Mouse (Mus musculus): ENCODE data around the gene Tnr. TPM values are rescaled to one million over a fixed set of nuclear protein-coding genes. Genes with fewer than 3 reads are reported as not detected.
A peak's percentile ranks its signal among the peaks of the same experiment; 100 is the strongest.

Tnr gene
- polyA plus RNA-seq, 1 experiment from 2014 or later = 0.47 TPM

- no peak overlapping the region for H3K9ac ChIP-seq (ENCODE audit: low read depth, low read length)
- ATAC-seq = no peak
- WGBS = 74% methylated on average over 12 of the region's 12 CpGs
- no peak for TF ChIP-seq CTCF (IDR thresholded peaks at IDR 0.05; ENCODE audit: low read depth)
- H3K36me3 ChIP-seq (ENCODE audit: control insufficient read depth, insufficient read depth) = no peaks in the 10 kb centered on the region
- no peak overlapping the region for H3K27ac ChIP-seq (ENCODE audit: low read depth, low read length)
- H3K4me1 ChIP-seq (replicated peaks; ENCODE audit: control insufficient read depth, insufficient read depth, low read length) = no peaks in the 10 kb centered on the region
- H3K9me3 ChIP-seq (ENCODE audit: control insufficient read depth) = no peaks in the 10 kb centered on the region
- H3K27me3 ChIP-seq (replicated peaks; ENCODE audit: control insufficient read depth, insufficient read depth, low read length) = no peaks in the 10 kb centered on the region
- no peak overlapping the region for H3K4me2 ChIP-seq (replicated peaks; ENCODE audit: low read depth)
- H3K4me3 ChIP-seq (ENCODE audit: low read depth, low read length) = no peak overlapping the region
Observed at GRCm38 (mm10) chr1:159773671-159774070, 250.1 kb downstream of the Tnr start.

DNA sequence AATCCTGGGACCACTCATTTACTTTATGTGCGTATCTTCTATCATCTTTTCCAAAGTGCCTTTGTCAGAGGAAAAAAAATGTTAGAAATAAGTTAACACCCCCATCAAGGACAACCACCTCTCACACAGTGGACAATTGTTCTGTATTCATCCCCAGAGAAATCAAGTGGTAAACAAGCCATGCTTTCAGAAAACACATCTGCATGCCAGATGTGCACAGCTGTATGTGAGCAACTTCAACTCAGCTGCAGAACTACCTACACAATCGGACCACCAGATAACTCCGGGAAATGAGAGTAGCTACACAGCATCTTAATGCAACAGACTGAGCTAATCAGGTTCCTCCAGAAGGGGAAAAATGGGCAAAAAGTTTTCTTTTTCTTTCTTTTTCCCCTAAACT is 251.6 kb downstream of the Tnr start:
- no peaks in the 10 kb centered on the region for H3K4me1 ChIP-seq (replicated peaks; ENCODE audit: control insufficient read depth, insufficient read depth, low read length)
- no peaks in the 10 kb centered on the region for H3K9me3 ChIP-seq (ENCODE audit: control insufficient read depth)
- no peaks in the 10 kb centered on the region for H3K27me3 ChIP-seq (replicated peaks; ENCODE audit: control insufficient read depth, insufficient read depth, low read length)
- WGBS = 73% methylated on average over 3 of the region's 3 CpGs
- ATAC-seq = no peak
- H3K4me3 ChIP-seq (ENCODE audit: low read depth, low read length) = no peak overlapping the region
- H3K27ac ChIP-seq (ENCODE audit: low read depth, low read length) = no peak overlapping the region
- TF ChIP-seq CTCF (IDR thresholded peaks at IDR 0.05; ENCODE audit: low read depth) = no peak
- no peaks in the 10 kb centered on the region for H3K36me3 ChIP-seq (ENCODE audit: control insufficient read depth, insufficient read depth)
- no peak overlapping the region for H3K9ac ChIP-seq (ENCODE audit: low read depth, low read length)
- H3K4me2 ChIP-seq (replicated peaks; ENCODE audit: low read depth) = no peak overlapping the region

DNA sequence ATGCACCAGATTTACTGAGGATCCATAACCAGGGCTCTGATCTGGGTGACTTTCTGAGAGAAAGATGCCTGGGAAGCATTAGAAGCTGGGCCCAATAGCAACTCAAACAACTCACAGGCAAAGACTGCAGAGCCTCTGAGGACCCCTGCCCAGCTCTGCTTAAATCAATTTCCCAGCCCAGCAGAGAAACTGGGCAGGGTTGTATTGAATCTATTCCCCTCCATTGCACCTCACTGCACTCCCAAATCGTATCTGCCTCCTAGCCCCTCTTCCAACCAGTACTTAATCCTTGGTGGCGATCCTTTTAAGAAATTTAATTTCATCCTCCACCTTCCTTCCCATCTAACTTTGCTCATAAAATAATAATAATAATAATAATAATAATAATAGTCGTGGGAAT is 253.5 kb downstream of the Tnr start:
- H3K4me3 ChIP-seq (ENCODE audit: low read depth, low read length) = no peak overlapping the region
- H3K36me3 ChIP-seq (ENCODE audit: control insufficient read depth, insufficient read depth) = no peaks in the 10 kb centered on the region
- H3K9ac ChIP-seq (ENCODE audit: low read depth, low read length) = no peak overlapping the region
- 84% methylated on average over 3 of the region's 3 CpGs for WGBS
- no peaks in the 10 kb centered on the region for H3K27me3 ChIP-seq (replicated peaks; ENCODE audit: control insufficient read depth, insufficient read depth, low read length)
- no peak overlapping the region for H3K27ac ChIP-seq (ENCODE audit: low read depth, low read length)
- H3K4me1 ChIP-seq (replicated peaks; ENCODE audit: control insufficient read depth, insufficient read depth, low read length) = no peaks in the 10 kb centered on the region
- H3K9me3 ChIP-seq (ENCODE audit: control insufficient read depth) = no peaks in the 10 kb centered on the region
- no peak for TF ChIP-seq CTCF (IDR thresholded peaks at IDR 0.05; ENCODE audit: low read depth)
- no peak for ATAC-seq
- H3K4me2 ChIP-seq (replicated peaks; ENCODE audit: low read depth) = no peak overlapping the region

DNA sequence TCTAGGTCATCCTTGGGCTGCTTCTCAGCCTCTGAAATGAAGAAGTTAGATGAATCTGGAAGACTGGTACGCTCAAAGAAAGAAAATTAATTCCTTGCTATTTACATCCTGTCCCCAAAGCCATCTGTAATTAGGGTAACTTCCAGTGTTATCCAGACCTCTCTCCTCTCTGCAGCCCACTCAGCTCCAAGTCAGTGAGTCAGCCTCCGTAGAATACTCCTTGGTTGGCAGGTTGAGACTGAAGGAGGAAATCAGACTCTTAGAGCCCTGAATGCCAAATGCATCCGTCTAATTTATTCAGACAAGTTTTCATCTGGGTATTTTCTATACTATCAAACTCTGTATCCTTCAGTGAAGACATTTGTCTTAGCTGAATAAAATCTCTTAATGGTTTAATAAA is 255.9 kb downstream of the Tnr start:
- no peak for TF ChIP-seq CTCF (IDR thresholded peaks at IDR 0.05; ENCODE audit: low read depth)
- no peak for ATAC-seq
- H3K4me1 ChIP-seq (replicated peaks; ENCODE audit: control insufficient read depth, insufficient read depth, low read length) = no peaks in the 10 kb centered on the region
- H3K27ac ChIP-seq (ENCODE audit: low read depth, low read length) = no peak overlapping the region
- WGBS = 81% methylated on average over 3 of the region's 3 CpGs
- no peaks in the 10 kb centered on the region for H3K27me3 ChIP-seq (replicated peaks; ENCODE audit: control insufficient read depth, insufficient read depth, low read length)
- no peak overlapping the region for H3K9ac ChIP-seq (ENCODE audit: low read depth, low read length)
- H3K36me3 ChIP-seq (ENCODE audit: control insufficient read depth, insufficient read depth) = no peaks in the 10 kb centered on the region
- H3K4me2 ChIP-seq (replicated peaks; ENCODE audit: low read depth) = no peak overlapping the region
- no peaks in the 10 kb centered on the region for H3K9me3 ChIP-seq (ENCODE audit: control insufficient read depth)
- no peak overlapping the region for H3K4me3 ChIP-seq (ENCODE audit: low read depth, low read length)

- no peaks in the 10 kb centered on the region for H3K4me1 ChIP-seq (replicated peaks; ENCODE audit: control insufficient read depth, insufficient read depth, low read length)
- WGBS = 28% methylated on average over 5 of the region's 5 CpGs
- H3K27ac ChIP-seq (ENCODE audit: low read depth, low read length) = no peak overlapping the region
- no peak overlapping the region for H3K4me3 ChIP-seq (ENCODE audit: low read depth, low read length)
- no peaks in the 10 kb centered on the region for H3K9me3 ChIP-seq (ENCODE audit: control insufficient read depth)
- no peaks in the 10 kb centered on the region for H3K36me3 ChIP-seq (ENCODE audit: control insufficient read depth, insufficient read depth)
- ATAC-seq = no peak
- TF ChIP-seq CTCF (IDR thresholded peaks at IDR 0.05; ENCODE audit: low read depth) = peak; percentile 73
- H3K4me2 ChIP-seq (replicated peaks; ENCODE audit: low read depth) = no peak overlapping the region
- H3K27me3 ChIP-seq (replicated peaks; ENCODE audit: control insufficient read depth, insufficient read depth, low read length) = no peaks in the 10 kb centered on the region
- no peak overlapping the region for H3K9ac ChIP-seq (ENCODE audit: low read depth, low read length)
Observed at GRCm38 (mm10) chr1:159783842-159784241, 260.3 kb downstream of the Tnr start.

DNA sequence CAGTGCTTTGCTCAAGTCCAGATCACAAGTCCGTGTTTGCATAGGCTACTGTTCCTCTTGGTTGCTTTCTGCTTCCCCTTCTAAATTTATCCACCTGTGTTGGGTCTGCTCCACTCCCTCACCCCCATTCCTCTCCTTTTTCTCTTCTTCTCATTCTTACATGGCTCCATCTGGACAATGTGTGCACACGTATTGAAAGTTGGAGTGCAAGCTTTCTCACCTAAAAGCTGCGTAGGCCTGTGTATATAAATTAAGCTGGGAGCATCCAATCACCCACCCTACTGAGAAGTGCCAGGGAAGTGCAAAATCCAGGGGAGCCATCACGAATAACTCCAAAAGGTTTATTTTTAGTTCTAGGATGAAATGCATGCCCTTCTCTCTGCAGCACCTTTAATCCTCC is 264.7 kb downstream of the Tnr start:
- WGBS = 77% methylated on average over 4 of the region's 4 CpGs
- no peak for TF ChIP-seq CTCF (IDR thresholded peaks at IDR 0.05; ENCODE audit: low read depth)
- Histone ChIP-seq H3K9ac (ENCODE audit: low read depth, low read length) (no peak overlapping the region), H3K4me3 (ENCODE audit: low read depth, low read length) (no peak overlapping the region), H3K4me1 (replicated peaks; ENCODE audit: control insufficient read depth, insufficient read depth, low read length) (no peaks in the 10 kb centered on the region), H3K36me3 (ENCODE audit: control insufficient read depth, insufficient read depth) (no peaks in the 10 kb centered on the region), H3K27ac (ENCODE audit: low read depth, low read length) (no peak overlapping the region), H3K27me3 (replicated peaks; ENCODE audit: control insufficient read depth, insufficient read depth, low read length) (no peaks in the 10 kb centered on the region), H3K9me3 (ENCODE audit: control insufficient read depth) (no peaks in the 10 kb centered on the region), H3K4me2 (replicated peaks; ENCODE audit: low read depth) (no peak overlapping the region)
- ATAC-seq = no peak

DNA sequence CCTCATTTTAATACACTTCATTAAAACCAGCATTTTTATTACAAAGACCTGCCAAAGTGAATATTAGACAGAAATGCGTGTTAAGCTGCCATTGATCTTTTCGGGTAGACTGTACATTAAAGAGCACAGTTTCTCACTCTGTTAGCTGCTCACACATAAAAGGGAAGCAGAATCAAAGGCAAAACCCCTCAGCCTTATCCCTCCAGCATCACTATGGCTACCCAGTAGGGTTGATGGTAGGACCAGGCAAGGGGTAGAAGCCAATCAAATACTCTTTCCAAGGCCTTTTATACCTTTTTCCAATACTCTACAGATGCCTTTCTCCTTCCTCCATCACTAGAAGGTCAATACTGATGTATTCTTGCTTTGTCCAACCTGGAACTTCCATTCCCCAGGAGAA is 269.0 kb downstream of the Tnr start:
- no peaks in the 10 kb centered on the region for H3K4me1 ChIP-seq (replicated peaks; ENCODE audit: control insufficient read depth, insufficient read depth, low read length)
- 93% methylated on average over 2 of the region's 2 CpGs for WGBS
- no peak overlapping the region for H3K9ac ChIP-seq (ENCODE audit: low read depth, low read length)
- no peaks in the 10 kb centered on the region for H3K27me3 ChIP-seq (replicated peaks; ENCODE audit: control insufficient read depth, insufficient read depth, low read length)
- no peak overlapping the region for H3K4me2 ChIP-seq (replicated peaks; ENCODE audit: low read depth)
- TF ChIP-seq CTCF (IDR thresholded peaks at IDR 0.05; ENCODE audit: low read depth) = no peak
- no peaks in the 10 kb centered on the region for H3K36me3 ChIP-seq (ENCODE audit: control insufficient read depth, insufficient read depth)
- no peak overlapping the region for H3K27ac ChIP-seq (ENCODE audit: low read depth, low read length)
- no peaks in the 10 kb centered on the region for H3K9me3 ChIP-seq (ENCODE audit: control insufficient read depth)
- H3K4me3 ChIP-seq (ENCODE audit: low read depth, low read length) = no peak overlapping the region
- ATAC-seq = no peak

Measured in intestine, postnatal 0 days (tissue).